Mouse (Mus musculus) midbrain, embryonic 16.5 days (tissue): ENCODE measurements at regions not wholly inside any gene's neighbourhood (a gene's known extent, or its start where the extent isn't known, plus 50 kb on each side); places are given as distances from the start of the nearest gene placed in this dataset.

Experiments used
- ATAC-seq: fragments of 200-750 bp; cut with Nextera tagmentation; 2 replicates; pipeline ENCODE4 v1.8.0; 2017; ENCODE audit warnings: moderate TSS enrichment
- H3K27ac ChIP-seq: fragments of 300-500 bp; sonication (generic); 2 replicates; pipeline ENCODE4 v1.5.1; 2014; ENCODE audit warnings: mild to moderate bottlenecking, low read length, mixed read lengths
- H3K27me3 ChIP-seq: fragments of 300-500 bp; sonication (generic); 2 replicates; pipeline ENCODE4 v1.6.1; 2014; ENCODE audit warnings: low read depth, low read length, mixed read lengths; ENCODE audit not compliant: control insufficient read depth, insufficient read depth
- H3K36me3 ChIP-seq: fragments of 300-500 bp; sonication (generic); 2 replicates; pipeline ENCODE4 v1.6.1; 2014; ENCODE audit warnings: mild to moderate bottlenecking, low read length, moderate library complexity, mixed read lengths; ENCODE audit not compliant: control insufficient read depth, insufficient read depth
- H3K4me1 ChIP-seq: fragments of 300-500 bp; sonication (generic); 2 replicates; pipeline ENCODE4 v1.6.1; 2014; ENCODE audit warnings: mild to moderate bottlenecking, low read length, mixed read lengths; ENCODE audit not compliant: control insufficient read depth, insufficient read depth
- H3K4me2 ChIP-seq: fragments of 300-500 bp; sonication (generic); 2 replicates; pipeline ENCODE4 v1.6.1; 2014; ENCODE audit warnings: mild to moderate bottlenecking, low read length, mixed read lengths
- H3K4me3 ChIP-seq: fragments of 300-500 bp; sonication (generic); 2 replicates; pipeline ENCODE4 v1.5.1; 2014; ENCODE audit warnings: low read depth, mild to moderate bottlenecking, low read length, moderate library complexity, mixed read lengths
- H3K9ac ChIP-seq: fragments of 300-500 bp; sonication (generic); 2 replicates; pipeline ENCODE4 v1.6.1; 2014; ENCODE audit warnings: low read depth, low read length, mixed read lengths
- H3K9me3 ChIP-seq: fragments of 300-500 bp; sonication (generic); replicated peaks from 2 replicates; pipeline ENCODE4 v1.6.1; 2014; ENCODE audit warnings: mild to moderate bottlenecking, low read length, mixed read lengths; ENCODE audit not compliant: control insufficient read depth, poor library complexity, severe bottlenecking
- WGBS: fragments of 180-500 bp; shearing (Covaris S2); extraction: QIAGEN DNeasy Blood & Tissue Kit; methylation state at CpG from one replicate; pipeline ENCODE4 v1.1.7; 2014; 5-methylcytosine and 5-hydroxymethylcytosine counted together

DNA sequence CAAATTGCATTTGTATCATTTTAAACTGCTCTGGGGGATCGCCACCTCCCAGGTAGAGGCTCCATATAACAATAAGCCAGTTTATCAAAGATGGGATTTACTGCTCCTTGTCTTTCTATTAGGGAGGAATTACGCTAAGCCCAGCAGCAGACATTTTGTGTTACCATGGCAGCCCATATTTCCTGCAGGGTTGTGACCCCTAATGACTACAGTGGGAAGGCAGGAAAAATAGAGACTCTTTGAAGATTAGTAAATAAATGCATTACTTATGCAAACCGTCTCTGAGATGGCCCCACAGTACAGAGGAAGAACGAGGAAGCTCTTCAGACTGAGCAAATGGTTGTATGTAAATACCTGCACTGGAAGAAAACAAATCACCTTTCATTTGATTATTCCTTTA, 237.5 kb upstream of the Zic3 start:
- Histone ChIP-seq H3K4me3 (no peak overlapping the region), H3K27ac (peak overlapping the region; percentile 33; the same call in 1 of the 2 replicates)

DNA sequence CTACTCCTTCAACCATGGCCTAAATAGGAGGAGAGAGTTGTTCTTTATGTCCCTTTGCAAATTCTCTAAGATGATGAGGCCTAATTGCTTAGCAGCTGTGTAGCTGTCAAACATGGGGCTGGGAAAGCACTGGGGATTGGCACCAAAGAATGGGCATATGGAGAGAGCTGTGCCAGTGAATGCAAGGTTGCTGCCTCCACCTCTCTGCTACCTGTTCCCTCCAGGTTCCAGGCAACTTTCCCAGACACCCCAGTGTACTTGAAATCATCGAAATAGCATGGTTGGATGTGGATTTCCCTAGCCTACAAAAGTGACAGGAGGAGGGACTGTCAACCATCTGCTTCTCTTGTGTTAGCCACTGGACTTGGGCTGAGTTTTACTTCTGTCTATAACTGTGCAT, 234.9 kb upstream of the Zic3 start:
- H3K27me3 ChIP-seq, result no peaks in the 10 kb centered on the region
- H3K4me3 ChIP-seq, result no peak overlapping the region
- H3K9me3 ChIP-seq, result no peaks in the 10 kb centered on the region
- 67% methylated on average over 1 of the region's 1 CpGs for WGBS
- H3K4me1 ChIP-seq, result peaks cover 3% of the 10 kb centered on the region; the same call in 1 of the 2 replicates
- no peak overlapping the region for H3K9ac ChIP-seq
- H3K4me2 ChIP-seq, result no peak overlapping the region
- no peak overlapping the region for H3K27ac ChIP-seq
- no peak for ATAC-seq
- H3K36me3 ChIP-seq, result no peaks in the 10 kb centered on the region

More for the DNA sequence above, 237.5 kb upstream of the Zic3 start:
- Histone ChIP-seq H3K9me3 (no peaks in the 10 kb centered on the region), H3K36me3 (no peaks in the 10 kb centered on the region), H3K4me1 (peaks cover 3% of the 10 kb centered on the region; the same call in 1 of the 2 replicates), H3K4me2 (no peak overlapping the region), H3K27me3 (no peaks in the 10 kb centered on the region), H3K9ac (no peak overlapping the region)
- peak; percentile 62 for ATAC-seq
- 35% methylated on average over 4 of the region's 4 CpGs for WGBS

DNA sequence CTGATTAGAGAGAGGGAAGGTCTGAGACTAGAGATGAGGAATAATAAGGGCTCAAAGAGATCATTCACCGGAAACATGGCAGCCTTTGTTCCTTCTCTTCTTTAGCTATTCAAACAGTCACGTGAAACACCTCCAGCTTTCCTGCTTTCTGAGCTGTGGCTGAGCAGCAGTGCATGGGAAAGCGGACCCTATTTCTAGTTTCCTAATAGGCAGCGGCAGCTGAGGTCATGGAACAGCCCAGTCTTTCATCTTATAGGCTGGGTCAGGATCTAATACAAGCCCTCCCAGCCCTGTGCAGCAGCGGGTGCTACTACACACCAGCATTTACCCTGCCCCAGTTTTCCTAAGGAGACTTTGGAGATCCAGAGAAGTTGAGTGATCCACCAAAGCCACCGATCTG, 224.5 kb upstream of the Zic3 start:
- no peaks in the 10 kb centered on the region for H3K36me3 ChIP-seq
- peak overlapping the region; percentile 14; the same call in 1 of the 2 replicates for H3K9ac ChIP-seq
- H3K4me2 ChIP-seq, result peak overlapping the region; percentile 31
- peak overlapping the region; percentile 38; the same call in 1 of the 2 replicates for H3K27ac ChIP-seq
- H3K9me3 ChIP-seq, result no peaks in the 10 kb centered on the region
- H3K4me1 ChIP-seq, result peaks cover 7% of the 10 kb centered on the region; the same call in 1 of the 2 replicates
- H3K27me3 ChIP-seq, result no peaks in the 10 kb centered on the region
- whole genome bisulfite sequencing, result 27% methylated on average over 6 of the region's 6 CpGs
- H3K4me3 ChIP-seq, result no peak overlapping the region
- peak; percentile 58 for ATAC-seq

- 20% methylated on average over 3 of the region's 3 CpGs for WGBS
- Histone ChIP-seq H3K27ac (no peak overlapping the region; the same call in 1 of the 2 replicates), H3K9ac (0 out of 2 replicates have a peak overlapping the region, but pooled peaks have one; percentile 14), H3K36me3 (no peaks in the 10 kb centered on the region), H3K4me2 (peak overlapping the region; percentile 31), H3K27me3 (no peaks in the 10 kb centered on the region), H3K4me1 (peaks cover 7% of the 10 kb centered on the region; the same call in 1 of the 2 replicates), H3K9me3 (no peaks in the 10 kb centered on the region), H3K4me3 (no peak overlapping the region)
- peak; percentile 66 for ATAC-seq
Observed at GRCm38 (mm10) chrX:57798394-57798793, 224.1 kb upstream of the Zic3 start.

DNA sequence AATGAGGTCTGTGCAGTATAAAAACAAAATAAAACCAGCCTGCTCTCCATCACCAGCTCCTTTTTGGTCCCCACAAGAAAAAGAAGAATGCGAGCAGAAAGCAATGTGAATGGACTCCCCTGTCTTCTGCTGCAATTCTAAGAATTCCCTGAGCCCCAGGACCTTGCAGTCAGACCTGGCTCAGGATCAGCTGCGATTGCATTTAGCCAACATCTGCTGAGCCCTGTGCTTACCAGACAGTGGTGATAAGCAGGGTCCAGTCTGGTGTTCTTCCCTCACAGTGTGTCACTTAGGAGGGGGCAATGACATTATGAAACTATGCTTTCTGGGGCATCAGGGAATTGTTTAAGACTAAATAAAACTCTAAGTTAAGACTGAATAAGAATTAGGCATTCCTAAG, 223.6 kb upstream of the Zic3 start:
- H3K27ac ChIP-seq, result no peak overlapping the region
- 21% methylated on average over 2 of the region's 2 CpGs for WGBS
- peak; percentile 64; the same call in 1 of the 2 replicates for ATAC-seq

More for the DNA sequence above, 223.6 kb upstream of the Zic3 start:
- Histone ChIP-seq H3K4me3 (no peak overlapping the region), H3K27me3 (no peaks in the 10 kb centered on the region), H3K4me1 (peaks cover 7% of the 10 kb centered on the region; the same call in 1 of the 2 replicates), H3K36me3 (no peaks in the 10 kb centered on the region), H3K9me3 (no peaks in the 10 kb centered on the region), H3K4me2 (no peak overlapping the region), H3K9ac (no peak overlapping the region)
